Comparison of ENCODE assay signal across 9 mouse cellular contexts in genomic region chr2:163202553-163202883, GRCm38 (mm10). TPM values are rescaled to one million over a fixed set of nuclear protein-coding genes. Genes with fewer than 3 reads are reported as not detected.
DNase-seq lines count a peak whose midpoint lies in the region; ATAC-seq lines count a peak whose summit lies in the region.
"Had no signal": no experiment of that assay in that cellular context is flagged by ENCODE, and none has a peak within 500 bp of the region (broad histone marks: within the 10 kb centered on the region; RNA-seq: fewer than 3 reads in every experiment).

No protein-coding gene starts in this region.

- peak overlapping the region; percentile 89 for H3K4me2 ChIP-seq in kidney, embryonic 15.5 days
- H3K4me2 ChIP-seq in embryonic facial prominence, embryonic 12.5 days (replicated peaks) = peak overlapping the region; percentile 85
- peak overlapping the region; percentile 73 for H3K4me2 ChIP-seq in midbrain, embryonic 15.5 days

- no peak overlapping the region for H3K9ac ChIP-seq in kidney, embryonic 15.5 days
- H3K9ac ChIP-seq in embryonic facial prominence, embryonic 12.5 days = peak overlapping the region; percentile 52
- H3K9ac ChIP-seq in midbrain, embryonic 15.5 days = peak overlapping the region; percentile 58

- peak overlapping the region; percentile 52 for H3K4me3 ChIP-seq in kidney, embryonic 15.5 days (replicated peaks)
- H3K4me3 ChIP-seq in embryonic facial prominence, embryonic 12.5 days = peak overlapping the region; percentile 53
- H3K4me3 ChIP-seq in midbrain, embryonic 15.5 days = peak overlapping the region; percentile 55

- no peak for DNase-seq in kidney, postnatal 14 days
- DNase-seq in T-cell, adult 2 months (ENCODE audit: low spot score) = no peak
- no peak for DNase-seq in cerebellum, postnatal 4 days (ENCODE audit: low spot score in 2 of 2)
- no peak for DNase-seq in adrenal gland, postnatal 4 days (ENCODE audit: low spot score in 2 of 2)
- DNase-seq: cerebellum, postnatal 36 days had no signal

- H3K36me3 ChIP-seq in kidney, embryonic 15.5 days = no peaks in the 10 kb centered on the region
- H3K36me3 ChIP-seq in embryonic facial prominence, embryonic 12.5 days = no peaks in the 10 kb centered on the region
- H3K36me3 ChIP-seq in midbrain, embryonic 15.5 days (replicated peaks) = no peaks in the 10 kb centered on the region

- H3K4me1 ChIP-seq in kidney, embryonic 15.5 days = peaks cover 34% of the 10 kb centered on the region
- H3K4me1 ChIP-seq in embryonic facial prominence, embryonic 12.5 days = peaks cover 15% of the 10 kb centered on the region; the same call in 1 of the 2 replicates
- peaks cover 43% of the 10 kb centered on the region for H3K4me1 ChIP-seq in midbrain, embryonic 15.5 days

- peaks cover 84% of the 10 kb centered on the region for H3K27me3 ChIP-seq in kidney, embryonic 15.5 days
- peaks cover 46% of the 10 kb centered on the region for H3K27me3 ChIP-seq in embryonic facial prominence, embryonic 12.5 days
- H3K27me3 ChIP-seq in midbrain, embryonic 15.5 days (replicated peaks) = no peaks in the 10 kb centered on the region

- 0 out of 2 replicates have a peak, but pooled peaks cover 6% of the 10 kb centered on the region for H3K9me3 ChIP-seq in kidney, embryonic 15.5 days (replicated peaks)
- peaks cover 11% of the 10 kb centered on the region; the same call in 1 of the 2 replicates for H3K9me3 ChIP-seq in embryonic facial prominence, embryonic 12.5 days
- H3K9me3 ChIP-seq in midbrain, embryonic 15.5 days = no peaks in the 10 kb centered on the region

- H3K27ac ChIP-seq in kidney, embryonic 15.5 days = no peak overlapping the region
- H3K27ac ChIP-seq in embryonic facial prominence, embryonic 12.5 days = no peak overlapping the region
- H3K27ac ChIP-seq in midbrain, embryonic 15.5 days = peak overlapping the region; percentile 68

- WGBS in kidney, embryonic 15.5 days = 4% methylated on average over 4 of the region's 4 CpGs
- WGBS in embryonic facial prominence, embryonic 12.5 days = 7% methylated on average over 4 of the region's 4 CpGs
- 1% methylated on average over 4 of the region's 4 CpGs for WGBS in midbrain, embryonic 15.5 days

- peak; percentile 20; the same call in 1 of the 2 replicates for ATAC-seq in kidney, embryonic 15.5 days (replicated peaks; ENCODE audit: low FRiP score)
- no peak for ATAC-seq in embryonic facial prominence, embryonic 12.5 days (ENCODE audit: insufficient number of reproducible peaks, insufficient read depth, low FRiP score, low TSS enrichment)
- ATAC-seq in inflammation-experienced regulatory T-cells, adult 6 months = peak; percentile 5
- ATAC-seq in midbrain, embryonic 15.5 days (replicated peaks) = peak; percentile 46

RNA-seq across cellular contexts. Expression of gene Tox2, which starts 0.4 kb away (rescaled TPM):
- polyA plus RNA-seq in kidney, embryonic 15.5 days (2015; fragmentation: Nextera tagmentation; extraction: Ambion mirVana) = 1.7 and 2.7 TPM in 2 replicates
- 5.2 and 6.1 TPM in 2 replicates for polyA plus RNA-seq in embryonic facial prominence, embryonic 12.5 days (2016; fragmentation: Nextera tagmentation; extraction: Ambion mirVana)
- polyA plus RNA-seq in inflammation-experienced regulatory T-cells, adult 6 months (2017; shearing (Covaris generic)) = 10 to 100 TPM; 11.0 to 19.2 (median 13.1) TPM
- polyA plus RNA-seq in midbrain, embryonic 15.5 days (2015; fragmentation: Nextera tagmentation; extraction: Ambion mirVana) = 47.4 and 55.1 TPM in 2 replicates
- 1 to 10 TPM; 8.0 to 9.5 TPM for total RNA-seq in adrenal gland, postnatal 4 days (2021)
